Mouse (Mus musculus) myocyte (in vitro differentiated cells): ENCODE measurements around the gene Rell1. TPM values are rescaled to one million over a fixed set of nuclear protein-coding genes. Genes with fewer than 3 reads are reported as not detected.

Experiments used
- H3K27me3 ChIP-seq: one replicate; pipeline ENCODE4 v1.6.1; 2011; ENCODE audit not compliant: control insufficient read depth, insufficient read depth, insufficient read length
- H3K36me3 ChIP-seq: one replicate; pipeline ENCODE4 v1.6.1; 2011; ENCODE audit not compliant: control insufficient read depth, insufficient read depth
- H3K4me2 ChIP-seq: one replicate; pipeline ENCODE4 v1.6.1; 2011; ENCODE audit warnings: low read depth, control low read depth
- H3K4me3 ChIP-seq: one replicate; pipeline ENCODE4 v1.5.1; 2011; ENCODE audit warnings: mild to moderate bottlenecking, control low read depth, moderate library complexity
- H3K79me2 ChIP-seq: one replicate; pipeline ENCODE4 v1.6.1; 2011; ENCODE audit not compliant: control insufficient read depth, insufficient read depth
- H3ac ChIP-seq: one replicate; pipeline ENCODE4 v1.6.1; 2011; ENCODE audit not compliant: control insufficient read depth, insufficient read length
- CEBPB ChIP-seq: IDR thresholded peaks from 2 replicates; pipeline ENCODE4 v1.6.1; 2011; ENCODE audit warnings: mild to moderate bottlenecking, moderate library complexity; ENCODE audit not compliant: poor library complexity, insufficient read depth, severe bottlenecking
- E2F4 ChIP-seq: IDR thresholded peaks from one replicate; pipeline ENCODE4 v1.6.1; 2011; ENCODE audit warnings: mild to moderate bottlenecking, control low read depth, moderate library complexity; ENCODE audit not compliant: insufficient read depth
- MAX ChIP-seq: IDR thresholded peaks from one replicate; pipeline ENCODE4 v1.6.1; 2011; ENCODE audit warnings: low read depth, mild to moderate bottlenecking, control low read depth
- MYOD1 ChIP-seq, 3 experiments: IDR thresholded peaks; one replicate each; pipeline ENCODE4 v1.6.1; 2011; ENCODE audit warnings: control low read depth in 2 of 3, low read depth in 2 of 3, mild to moderate bottlenecking in 2 of 3, moderate library complexity in 1 of 3; ENCODE audit not compliant: insufficient read length in 2 of 3, control insufficient read depth in 1 of 3
- MYOG ChIP-seq, 3 experiments: IDR thresholded peaks; one replicate each; pipeline ENCODE4 v1.6.1; 2011; ENCODE audit warnings: control low read depth in 2 of 3, low read depth in 2 of 3, mild to moderate bottlenecking in 2 of 3; ENCODE audit not compliant: insufficient read length in 2 of 3, control insufficient read depth in 1 of 3, insufficient read depth in 1 of 3
- POLR2A ChIP-seq: IDR thresholded peaks from one replicate; pipeline ENCODE4 v1.6.1; 2011; ENCODE audit warnings: low read depth, mild to moderate bottlenecking, control low read depth, moderate library complexity; ENCODE audit not compliant: insufficient read length
- POLR2AphosphoS2 ChIP-seq: IDR thresholded peaks from one replicate; pipeline ENCODE4 v1.6.1; 2011; ENCODE audit warnings: low read depth, control low read depth; ENCODE audit not compliant: insufficient read length
- REST ChIP-seq: IDR thresholded peaks from one replicate; pipeline ENCODE4 v1.6.1; 2011; ENCODE audit warnings: mild to moderate bottlenecking, control low read depth, moderate library complexity; ENCODE audit not compliant: insufficient read depth, insufficient read length
- SRF ChIP-seq: IDR thresholded peaks from one replicate; pipeline ENCODE4 v1.6.1; 2011; ENCODE audit warnings: low read depth; ENCODE audit not compliant: control insufficient read depth, insufficient read length
- TCF12 ChIP-seq: IDR thresholded peaks from one replicate; pipeline ENCODE4 v1.6.1; 2011; ENCODE audit warnings: mild to moderate bottlenecking, control low read depth; ENCODE audit not compliant: poor library complexity, insufficient read depth, severe bottlenecking
- TCF3 ChIP-seq: IDR thresholded peaks from one replicate; pipeline ENCODE4 v1.6.1; 2011; ENCODE audit warnings: low read depth, control low read depth; ENCODE audit not compliant: insufficient read length
- USF1 ChIP-seq: IDR thresholded peaks from one replicate; pipeline ENCODE4 v1.6.1; 2011; ENCODE audit warnings: low read depth, mild to moderate bottlenecking, control low read depth, moderate library complexity
- polyA plus RNA-seq: library from polyadenylated mRNA; unstranded; fragments of >200 nt; fragmentation: generic; extraction: Trizol; gene quantifications from one replicate; pipeline ENCODE4 v1.2.1, GENCODE M21; 2012; ENCODE audit warnings: missing spikeins

Gene Rell1
- 25.9 TPM for polyA plus RNA-seq

DNA sequence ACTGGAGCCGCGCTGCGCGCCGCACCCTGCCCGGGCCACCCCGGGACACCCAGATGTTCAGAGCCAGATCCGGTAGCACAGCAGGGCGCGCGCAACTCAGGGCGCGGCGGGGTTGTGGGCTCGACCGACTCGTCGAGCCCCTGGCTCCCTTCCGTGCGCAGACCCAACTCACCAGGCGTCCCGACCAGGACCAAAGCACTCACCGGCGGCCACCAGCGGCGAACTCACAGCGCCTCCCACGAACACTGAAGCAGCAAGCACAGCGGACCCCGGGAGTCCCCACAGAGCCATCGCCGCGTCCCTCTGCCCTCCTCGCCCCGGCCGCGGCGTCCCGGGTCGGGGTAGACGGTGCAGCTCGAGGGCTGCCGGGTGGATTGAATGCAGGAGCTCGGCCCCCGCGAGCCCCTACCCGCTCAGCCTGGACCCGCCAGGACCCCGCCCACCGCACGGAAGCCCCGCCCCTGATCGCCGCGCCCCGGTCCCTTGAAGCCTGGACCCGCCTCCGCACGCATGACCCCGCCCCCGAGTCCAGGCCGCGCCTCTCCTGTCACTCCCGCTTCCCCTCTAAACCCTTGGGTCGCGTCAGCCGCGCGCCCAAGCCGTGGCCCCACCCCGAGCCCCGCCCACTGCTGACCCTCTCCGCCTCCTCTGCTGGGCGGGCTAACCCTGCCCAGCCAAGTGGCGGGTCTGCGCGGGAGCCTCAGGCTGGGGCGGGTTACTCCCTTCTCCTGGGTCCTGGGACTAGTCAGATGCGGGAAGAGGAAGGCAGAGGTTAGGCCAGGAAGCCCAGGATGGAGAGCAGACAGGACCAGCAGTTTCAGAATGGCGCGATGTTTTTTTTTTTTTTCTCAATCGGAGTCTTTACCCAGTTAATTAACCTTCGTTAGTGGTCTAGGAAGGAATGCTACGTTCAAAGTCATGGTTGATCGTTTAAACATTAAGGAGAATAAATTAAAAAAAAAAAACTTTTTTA is at the start of gene Rell1:
TSS of gene Rell1 (minus strand) at position 455 of the 973 bp plus-strand sequence.
- Histone ChIP-seq H3K4me2 (peak within 1 kb of the TSS; percentile 77), H3K27me3 (no peaks in the 10 kb centered on the region), H3K36me3 (peaks cover 4% of the 10 kb centered on the region), H3ac (peak within 1 kb of the TSS; percentile 69), H3K4me3 (peak within 1 kb of the TSS; percentile 89), H3K79me2 (peaks cover 38% of the 10 kb centered on the region)
- TF ChIP-seq MYOG (IDR thresholded peaks at IDR 0.05; ENCODE audit: control insufficient read depth in 1 of 3, insufficient read depth in 1 of 3, insufficient read length in 2 of 3, low read depth in 2 of 3): peak in 1 of 3 experiments; percentile 6
- TF ChIP-seq POLR2A: peak; percentile 76
- no peak for TF ChIP-seq CEBPB
- no peak for TF ChIP-seq TCF3
- TF ChIP-seq E2F4: no peak
- TF ChIP-seq MAX: no peak
- TF ChIP-seq MYOD1 (IDR thresholded peaks at IDR 0.05; ENCODE audit: control insufficient read depth in 1 of 3, insufficient read length in 2 of 3, low read depth in 2 of 3): peak in 1 of 3 experiments; percentile 3
- no peak for TF ChIP-seq SRF
- TF ChIP-seq REST: no peak
- peak; percentile 77 for TF ChIP-seq POLR2AphosphoS2
- TF ChIP-seq TCF12: no peak
- no peak for TF ChIP-seq USF1

DNA sequence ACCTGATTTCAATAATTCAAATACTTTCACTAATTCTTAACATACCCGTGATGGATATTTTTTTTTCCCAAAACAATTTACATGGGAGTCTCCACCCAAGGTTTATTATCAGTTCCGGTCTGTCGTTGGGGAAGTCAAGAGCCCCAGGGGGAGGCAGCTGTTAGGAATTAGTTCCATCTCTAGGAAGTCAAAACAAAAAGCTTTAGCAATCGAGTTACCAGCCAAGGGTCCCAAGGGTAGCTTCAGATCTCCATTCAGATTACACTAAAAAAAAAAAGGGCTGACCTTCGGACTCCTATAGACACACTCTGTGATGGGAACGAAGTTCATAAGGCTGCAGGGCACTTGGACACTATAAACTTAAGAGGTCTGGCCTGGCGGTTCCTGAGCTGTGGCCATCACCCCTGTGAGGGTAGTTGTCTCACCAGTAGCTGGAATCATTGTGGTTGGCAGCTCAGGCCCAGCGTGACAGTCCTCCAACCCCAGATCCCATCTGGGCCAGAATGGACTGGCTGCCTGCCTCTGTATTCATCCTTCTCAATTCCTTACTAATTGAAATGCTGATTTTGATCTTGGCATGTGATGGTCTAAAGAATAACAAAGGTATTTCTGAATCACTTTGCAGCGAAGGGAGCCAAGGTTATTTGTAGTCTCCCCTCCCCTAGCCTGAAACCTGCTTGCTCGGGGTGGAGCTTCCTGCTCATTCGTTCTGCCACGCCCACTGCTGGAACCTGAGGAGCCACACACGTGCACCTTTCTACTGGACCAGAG is 44.1 kb upstream of the Rell1 start:
- no peaks in the 10 kb centered on the region for H3K27me3 ChIP-seq
- H3K36me3 ChIP-seq: no peaks in the 10 kb centered on the region
- no peak overlapping the region for H3K4me2 ChIP-seq
- H3ac ChIP-seq: no peak overlapping the region
- no peaks in the 10 kb centered on the region for H3K79me2 ChIP-seq
- no peak overlapping the region for H3K4me3 ChIP-seq
- TF ChIP-seq MYOG (IDR thresholded peaks at IDR 0.05; ENCODE audit: control insufficient read depth in 1 of 3, insufficient read depth in 1 of 3, insufficient read length in 2 of 3, low read depth in 2 of 3): no peak
- no peak for TF ChIP-seq POLR2A
- no peak for TF ChIP-seq CEBPB
- no peak for TF ChIP-seq MAX

DNA sequence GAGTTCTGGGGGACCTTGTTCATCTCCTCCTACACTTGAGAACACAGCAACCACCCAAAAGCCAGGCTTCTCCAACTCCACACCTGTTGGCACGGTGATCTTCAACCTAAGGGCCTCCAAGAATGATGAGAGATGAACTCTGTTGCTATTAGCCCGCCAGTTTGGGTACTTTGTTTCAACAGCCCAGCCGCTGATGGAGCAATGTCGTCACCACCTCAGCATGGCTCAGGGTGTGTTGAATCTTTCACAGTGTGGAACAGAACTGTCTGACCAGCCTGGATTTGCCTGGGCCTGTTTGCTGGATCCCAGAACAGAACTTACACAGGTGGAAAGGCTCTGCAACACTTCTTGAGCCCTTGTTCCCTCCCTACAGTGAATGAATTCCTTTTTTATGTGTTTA is 37.9 kb upstream of the Rell1 start:
- Histone ChIP-seq H3K79me2 (no peaks in the 10 kb centered on the region), H3K4me2 (no peak overlapping the region), H3ac (no peak overlapping the region), H3K27me3 (no peaks in the 10 kb centered on the region), H3K36me3 (no peaks in the 10 kb centered on the region), H3K4me3 (no peak overlapping the region)
- TF ChIP-seq MAX: no peak
- TF ChIP-seq TCF12: no peak
- TF ChIP-seq MYOG (IDR thresholded peaks at IDR 0.05; ENCODE audit: control insufficient read depth in 1 of 3, insufficient read depth in 1 of 3, insufficient read length in 2 of 3, low read depth in 2 of 3): no peak
- no peak for TF ChIP-seq CEBPB
- TF ChIP-seq REST: no peak
- no peak for TF ChIP-seq MYOD1 (IDR thresholded peaks at IDR 0.05; ENCODE audit: control insufficient read depth in 1 of 3, insufficient read length in 2 of 3, low read depth in 2 of 3)
- TF ChIP-seq USF1: no peak
- no peak for TF ChIP-seq POLR2AphosphoS2
- TF ChIP-seq E2F4: no peak
- no peak for TF ChIP-seq SRF
- no peak for TF ChIP-seq POLR2A
- no peak for TF ChIP-seq TCF3

GRCm38 (mm10) chr5:64003302-64003701 is 34.6 kb upstream of the Rell1 start:
- H3K4me2 ChIP-seq: no peak overlapping the region
- no peak for TF ChIP-seq CEBPB
- TF ChIP-seq MYOG (IDR thresholded peaks at IDR 0.05; ENCODE audit: control insufficient read depth in 1 of 3, insufficient read depth in 1 of 3, insufficient read length in 2 of 3, low read depth in 2 of 3): no peak
- no peak for TF ChIP-seq E2F4
- TF ChIP-seq TCF12: no peak
- no peak for TF ChIP-seq USF1
- TF ChIP-seq POLR2AphosphoS2: no peak
- no peak for TF ChIP-seq SRF

More at GRCm38 (mm10) chr5:64003302-64003701, 34.6 kb upstream of the Rell1 start:
- no peaks in the 10 kb centered on the region for H3K36me3 ChIP-seq
- no peak overlapping the region for H3ac ChIP-seq
- H3K79me2 ChIP-seq: no peaks in the 10 kb centered on the region
- H3K27me3 ChIP-seq: no peaks in the 10 kb centered on the region
- no peak overlapping the region for H3K4me3 ChIP-seq
